Mouse (Mus musculus) midbrain, embryonic 11.5 days (tissue): ENCODE measurements at regions not wholly inside any gene's neighbourhood (a gene's known extent, or its start where the extent isn't known, plus 50 kb on each side); places are given as distances from the start of the nearest gene placed in this dataset.
A peak's percentile ranks its signal among the peaks of the same experiment; 100 is the strongest.

Source experiments
- ATAC-seq: fragments of 200-750 bp; cut with Nextera tagmentation; 2 replicates; pipeline ENCODE4 v1.8.0; 2017; ENCODE audit warnings: moderate TSS enrichment, moderate library complexity; ENCODE audit not compliant: low FRiP score
- DNase-seq: peaks from one replicate; pipeline ENCODE4 v3.0.0; 2015; ENCODE audit warnings: low spot score; ENCODE audit errors: missing footprints
- H3K27ac ChIP-seq: fragments of 300-500 bp; sonication (generic); 2 replicates; pipeline ENCODE4 v1.5.1; 2014; ENCODE audit warnings: low read depth, low read length
- H3K27me3 ChIP-seq: fragments of 300-500 bp; sonication (generic); 2 replicates; pipeline ENCODE4 v1.6.1; 2014; ENCODE audit warnings: mild to moderate bottlenecking, low read length, moderate library complexity, mixed read lengths; ENCODE audit not compliant: control insufficient read depth, insufficient read depth
- H3K36me3 ChIP-seq: fragments of 300-500 bp; sonication (generic); 2 replicates; pipeline ENCODE4 v1.6.1; 2014; ENCODE audit warnings: mild to moderate bottlenecking, low read length, moderate library complexity, mixed read lengths; ENCODE audit not compliant: control insufficient read depth, insufficient read depth
- H3K4me1 ChIP-seq: fragments of 300-500 bp; sonication (generic); 2 replicates; pipeline ENCODE4 v1.6.1; 2014; ENCODE audit warnings: low read length; ENCODE audit not compliant: control insufficient read depth, insufficient read depth
- H3K4me2 ChIP-seq: fragments of 300-500 bp; sonication (generic); 2 replicates; pipeline ENCODE4 v1.6.1; 2014; ENCODE audit warnings: mild to moderate bottlenecking, moderate library complexity
- H3K4me3 ChIP-seq: fragments of 300-500 bp; sonication (generic); 2 replicates; pipeline ENCODE4 v1.5.1; 2014; ENCODE audit warnings: low read depth, low read length
- H3K9ac ChIP-seq: fragments of 300-500 bp; sonication (generic); 2 replicates; pipeline ENCODE4 v1.6.1; 2014; ENCODE audit warnings: low read length
- H3K9me3 ChIP-seq: fragments of 300-500 bp; sonication (generic); 2 replicates; pipeline ENCODE4 v1.6.1; 2016; ENCODE audit warnings: low read length; ENCODE audit not compliant: control insufficient read depth
- WGBS: fragments of 180-500 bp; shearing (Covaris S2); extraction: QIAGEN DNeasy Blood & Tissue Kit; methylation state at CpG from one replicate; pipeline ENCODE4 v1.1.7; 2014; 5-methylcytosine and 5-hydroxymethylcytosine counted together

GRCm38 (mm10) chr16:78435707-78436106, 58.7 kb upstream of the Btg3 start:
- no peak for ATAC-seq
- WGBS, result 78% methylated on average over 5 of the region's 5 CpGs
- no peak overlapping the region for H3K9ac ChIP-seq

GRCm38 (mm10) chr16:78427470-78428041, 50.6 kb upstream of the Btg3 start:
- WGBS, result 57% methylated on average over 16 of the region's 16 CpGs
- Histone ChIP-seq H3K4me2 (0 out of 2 replicates have a peak overlapping the region, but pooled peaks have one; percentile 7), H3K4me1 (no peaks in the 10 kb centered on the region), H3K9ac (no peak overlapping the region), H3K27ac (no peak overlapping the region), H3K27me3 (no peaks in the 10 kb centered on the region), H3K36me3 (no peaks in the 10 kb centered on the region), H3K4me3 (no peak overlapping the region), H3K9me3 (no peaks in the 10 kb centered on the region)
- DNase-seq, result no peak
- ATAC-seq, result no peak

More at GRCm38 (mm10) chr16:78435707-78436106, 58.7 kb upstream of the Btg3 start:
- H3K4me3 ChIP-seq, result no peak overlapping the region
- no peak for DNase-seq
- no peaks in the 10 kb centered on the region for H3K36me3 ChIP-seq
- H3K27me3 ChIP-seq, result no peaks in the 10 kb centered on the region
- no peaks in the 10 kb centered on the region for H3K4me1 ChIP-seq
- H3K4me2 ChIP-seq, result no peak overlapping the region
- H3K9me3 ChIP-seq, result no peaks in the 10 kb centered on the region
- H3K27ac ChIP-seq, result no peak overlapping the region
